Mouse (Mus musculus): ENCODE results near the gene Runx1.
A peak's percentile ranks its signal among the peaks of the same experiment; 100 is the strongest.

Gene Runx1

GRCm38 (mm10) chr16:92609006-92609716 lies 216.8 kb downstream of the Runx1 start:
- DNase-seq = peak in 1 of 2 experiments; percentile 64

- DNase-seq = no peak
Observed at GRCm38 (mm10) chr16:92608180-92608960, 217.6 kb downstream of the Runx1 start.

- no peak for DNase-seq
Observed at GRCm38 (mm10) chr16:92606491-92606965, 219.4 kb downstream of the Runx1 start.

GRCm38 (mm10) chr16:92605606-92606490 lies 220.1 kb downstream of the Runx1 start:
- peak in 1 of 2 experiments; percentile 26 for DNase-seq

GRCm38 (mm10) chr16:92602504-92602903 lies 223.4 kb downstream of the Runx1 start:
- no peak for DNase-seq

GRCm38 (mm10) chr16:92601270-92601826 lies 224.6 kb downstream of the Runx1 start:
- no peak for DNase-seq

GRCm38 (mm10) chr16:92599451-92599850 lies 226.5 kb downstream of the Runx1 start:
- DNase-seq = no peak

- DNase-seq = no peak
Observed at GRCm38 (mm10) chr16:92597655-92598054, 228.3 kb downstream of the Runx1 start.

- no peak for DNase-seq
Observed at GRCm38 (mm10) chr16:92592207-92592606, 233.7 kb downstream of the Runx1 start.

- DNase-seq = no peak
Observed at GRCm38 (mm10) chr16:92591783-92592182, 234.2 kb downstream of the Runx1 start.

GRCm38 (mm10) chr16:92587836-92588235 lies 238.1 kb downstream of the Runx1 start:
- DNase-seq = no peak

GRCm38 (mm10) chr16:92581767-92582166 lies 244.2 kb downstream of the Runx1 start:
- DNase-seq = no peak

GRCm38 (mm10) chr16:92580981-92581380 lies 245.0 kb downstream of the Runx1 start:
- no peak for DNase-seq

GRCm38 (mm10) chr16:92578915-92579653 lies 246.9 kb downstream of the Runx1 start:
- no peak for DNase-seq

GRCm38 (mm10) chr16:92577381-92577780 lies 248.6 kb downstream of the Runx1 start:
- DNase-seq = no peak

GRCm38 (mm10) chr16:92575792-92576191 lies 250.2 kb downstream of the Runx1 start:
- no peak for DNase-seq

- DNase-seq = peak; percentile 35 to 41
Observed at GRCm38 (mm10) chr16:92573193-92573592, 252.8 kb downstream of the Runx1 start.

GRCm38 (mm10) chr16:92571246-92571645 lies 254.7 kb downstream of the Runx1 start:
- DNase-seq = peak in 1 of 2 experiments; percentile 37

- no peak for DNase-seq
Observed at GRCm38 (mm10) chr16:92566146-92566545, 259.8 kb downstream of the Runx1 start.

GRCm38 (mm10) chr16:92565708-92566107 lies 260.2 kb downstream of the Runx1 start:
- DNase-seq = peak; percentile 78 to 88

GRCm38 (mm10) chr16:92565291-92565690 lies 260.7 kb downstream of the Runx1 start:
- DNase-seq = no peak

GRCm38 (mm10) chr16:92555051-92555450 lies 270.9 kb downstream of the Runx1 start:
- no peak for DNase-seq
